Mouse (Mus musculus) ES-Bruce4 (cell line): ENCODE measurements around the gene Btbd2.

Experiments used
- CTCF ChIP-seq: IDR thresholded peaks from one replicate; pipeline ENCODE4 v1.8.1; 2011; ENCODE audit warnings: low read depth, low read length
- EP300 ChIP-seq: IDR thresholded peaks from 2 replicates; pipeline ENCODE4 v1.6.1; 2011; ENCODE audit warnings: low read depth, low read length; ENCODE audit not compliant: insufficient read depth
- POLR2A ChIP-seq: IDR thresholded peaks from one replicate; pipeline ENCODE4 v1.8.1; 2011; ENCODE audit warnings: low read length; ENCODE audit not compliant: insufficient read depth

DNA sequence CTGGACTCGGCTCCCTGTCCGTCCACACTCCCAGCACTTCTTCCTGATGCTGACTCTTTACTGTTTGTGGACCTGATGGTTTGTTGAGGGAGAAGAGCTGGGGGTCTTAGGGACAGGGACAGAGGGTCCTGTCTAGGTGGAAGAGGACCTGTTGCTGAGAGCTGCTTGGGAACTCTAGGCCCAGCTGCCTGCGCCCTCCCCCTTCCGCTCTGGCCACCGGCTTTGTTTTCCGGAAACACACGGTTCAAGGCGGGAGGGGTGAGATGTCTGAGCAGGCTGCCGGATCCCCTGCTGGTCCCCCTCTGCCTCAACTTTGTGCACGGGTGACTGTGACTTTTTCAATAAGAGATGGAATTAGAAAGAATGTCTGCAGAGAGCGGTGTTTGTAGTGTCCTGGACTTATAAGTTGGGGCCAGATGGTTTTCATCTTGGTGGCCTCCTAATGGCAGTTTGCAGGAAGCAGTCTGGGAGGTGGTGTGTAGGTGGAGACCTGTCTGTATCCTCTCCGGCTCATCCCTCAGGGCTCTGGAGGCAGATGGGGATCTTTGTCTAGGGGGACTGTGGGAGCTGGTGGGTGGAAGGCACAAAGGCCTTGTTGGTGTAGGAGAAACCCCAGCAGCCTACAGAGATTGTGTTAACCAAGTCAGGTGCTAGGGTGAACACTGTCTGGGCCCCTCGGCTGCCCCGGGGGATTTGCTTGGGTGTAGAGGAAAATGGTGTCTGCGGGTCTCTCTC lies 33.2 kb downstream of the Btbd2 start:
- TF ChIP-seq CTCF (no peak), EP300 (no peak), POLR2A (no peak)
